Mouse (Mus musculus) midbrain, embryonic 14.5 days (tissue): ENCODE measurements at regions not wholly inside any gene's neighbourhood (a gene's known extent, or its start where the extent isn't known, plus 50 kb on each side); places are given as distances from the start of the nearest gene placed in this dataset.

Source experiments
- ATAC-seq: fragments of 200-750 bp; cut with Nextera tagmentation; 2 replicates; pipeline ENCODE4 v1.8.0; 2017; ENCODE audit warnings: moderate number of reproducible peaks, moderate library complexity; ENCODE audit not compliant: low FRiP score, low TSS enrichment
- DNase-seq: peaks from one replicate; pipeline ENCODE4 v3.0.0-alpha.2; 2015
- H3K27ac ChIP-seq: fragments of 300-500 bp; sonication (generic); replicated peaks from 2 replicates; pipeline ENCODE4 v1.5.1; 2014; ENCODE audit warnings: mild to moderate bottlenecking, low read depth, low read length, moderate library complexity
- H3K27me3 ChIP-seq: fragments of 300-500 bp; sonication (generic); 2 replicates; pipeline ENCODE4 v1.6.1; 2014; ENCODE audit warnings: low read length, control low read depth, mixed read lengths; ENCODE audit not compliant: control insufficient read depth, insufficient read depth
- H3K36me3 ChIP-seq: fragments of 300-500 bp; sonication (generic); 2 replicates; pipeline ENCODE4 v1.6.1; 2014; ENCODE audit warnings: low read length, control low read depth; ENCODE audit not compliant: control insufficient read depth, insufficient read depth
- H3K4me1 ChIP-seq: fragments of 300-500 bp; sonication (generic); 2 replicates; pipeline ENCODE4 v1.6.1; 2014; ENCODE audit warnings: mild to moderate bottlenecking, antibody characterized with exemption, low read length, control low read depth; ENCODE audit not compliant: control insufficient read depth, insufficient read depth
- H3K4me2 ChIP-seq: fragments of 300-500 bp; sonication (generic); 2 replicates; pipeline ENCODE4 v1.6.1; 2014; ENCODE audit warnings: mild to moderate bottlenecking, low read length, moderate library complexity
- H3K4me3 ChIP-seq: fragments of 300-500 bp; sonication (generic); replicated peaks from 2 replicates; pipeline ENCODE4 v1.5.1; 2014; ENCODE audit warnings: low read depth, low read length
- H3K9ac ChIP-seq: fragments of 300-500 bp; sonication (generic); replicated peaks from 2 replicates; pipeline ENCODE4 v1.6.1; 2014; ENCODE audit warnings: mild to moderate bottlenecking, low read length, moderate library complexity
- H3K9me3 ChIP-seq: fragments of 300-500 bp; sonication (generic); 2 replicates; pipeline ENCODE4 v1.6.1; 2016; ENCODE audit warnings: low read length, control low read depth, mixed read lengths; ENCODE audit not compliant: control insufficient read depth
- WGBS: fragments of 180-500 bp; shearing (Covaris S2); extraction: QIAGEN DNeasy Blood & Tissue Kit; methylation state at CpG from one replicate; pipeline ENCODE4 v1.1.7; 2014; 5-methylcytosine and 5-hydroxymethylcytosine counted together

- Histone ChIP-seq H3K9me3 (no peaks in the 10 kb centered on the region), H3K27me3 (no peaks in the 10 kb centered on the region), H3K4me3 (no peak overlapping the region), H3K36me3 (no peaks in the 10 kb centered on the region), H3K4me2 (no peak overlapping the region), H3K27ac (no peak overlapping the region), H3K4me1 (peaks cover 9% of the 10 kb centered on the region; the same call in 1 of the 2 replicates), H3K9ac (no peak overlapping the region)
- ATAC-seq (no peak), DNase-seq (peak; percentile 19)
- WGBS: 18% methylated on average over 5 of the region's 5 CpGs
These were observed 122.3 kb upstream of the Kcnh8 start for GRCm38 (mm10) chr17:52480087-52480638.

DNA sequence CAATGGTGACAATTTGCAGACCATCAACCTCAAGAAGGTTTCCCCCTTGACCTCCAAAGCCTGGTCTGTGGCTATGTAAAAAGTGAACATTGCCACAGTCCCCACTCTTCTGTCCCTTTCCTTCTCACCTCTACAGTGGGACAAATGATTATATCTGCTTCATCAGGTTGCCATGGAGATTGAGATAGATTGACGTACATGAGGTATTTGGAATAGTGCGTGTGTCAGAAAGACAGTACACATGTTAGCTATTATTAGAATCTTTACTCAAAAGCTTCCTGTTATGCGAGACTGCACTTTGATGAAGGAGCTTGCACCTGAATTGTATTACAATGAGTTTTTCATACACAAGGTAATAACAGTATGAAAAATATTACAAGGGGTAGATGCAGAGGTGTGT, 95.7 kb upstream of the Kcnh8 start:
- Histone ChIP-seq H3K36me3 (no peaks in the 10 kb centered on the region), H3K4me3 (no peak overlapping the region), H3K27ac (no peak overlapping the region), H3K4me1 (no peaks in the 10 kb centered on the region), H3K4me2 (no peak overlapping the region), H3K27me3 (no peaks in the 10 kb centered on the region), H3K9ac (no peak overlapping the region), H3K9me3 (no peaks in the 10 kb centered on the region)
- no peak for DNase-seq
- 78% methylated on average over 3 of the region's 3 CpGs for WGBS
- no peak for ATAC-seq

- no peaks in the 10 kb centered on the region for H3K4me1 ChIP-seq
These were observed 72.2 kb upstream of the Kcnh8 start for GRCm38 (mm10) chr17:52530260-52530659.

More at GRCm38 (mm10) chr17:52530260-52530659, 72.2 kb upstream of the Kcnh8 start:
- Histone ChIP-seq H3K27ac (no peak overlapping the region), H3K4me3 (no peak overlapping the region), H3K9me3 (no peaks in the 10 kb centered on the region), H3K9ac (no peak overlapping the region), H3K27me3 (no peaks in the 10 kb centered on the region), H3K4me2 (no peak overlapping the region), H3K36me3 (no peaks in the 10 kb centered on the region)
- ATAC-seq (no peak), DNase-seq (no peak)
